Mouse (Mus musculus) embryo, embryonic 10 days (tissue): ENCODE results near the gene Ube2g2.
"Not testable (repeated sequence)": the region's sequence is repeated elsewhere in the genome, so short reads cannot be mapped to it uniquely, and the experiment has no call there.

Experiments used
- DNase-seq: peaks from one replicate; pipeline ENCODE4 v3.0.0-alpha.2; 2015; ENCODE audit warnings: low spot score

Gene Ube2g2

DNA sequence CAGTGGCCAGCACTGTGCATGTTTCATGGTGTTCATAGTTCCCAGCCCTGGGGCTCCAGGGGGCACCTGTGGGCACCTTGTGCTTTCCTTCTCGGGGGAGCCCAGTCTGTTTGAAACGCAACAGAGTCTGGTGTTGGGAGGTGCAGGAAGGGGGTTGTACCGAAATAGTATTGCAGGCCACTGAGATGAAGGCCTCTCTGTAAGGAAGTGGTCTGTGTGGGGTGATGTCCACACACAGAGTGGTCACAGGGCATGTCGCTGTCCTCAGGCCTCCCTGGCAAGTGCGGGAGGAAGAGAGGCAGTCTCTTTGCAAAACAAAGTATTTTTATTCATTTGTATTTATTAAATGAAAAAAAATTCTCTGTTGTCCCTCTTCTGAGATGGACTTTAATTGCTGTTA, 23.5 kb downstream of the Ube2g2 start:
- no peak for DNase-seq

DNA sequence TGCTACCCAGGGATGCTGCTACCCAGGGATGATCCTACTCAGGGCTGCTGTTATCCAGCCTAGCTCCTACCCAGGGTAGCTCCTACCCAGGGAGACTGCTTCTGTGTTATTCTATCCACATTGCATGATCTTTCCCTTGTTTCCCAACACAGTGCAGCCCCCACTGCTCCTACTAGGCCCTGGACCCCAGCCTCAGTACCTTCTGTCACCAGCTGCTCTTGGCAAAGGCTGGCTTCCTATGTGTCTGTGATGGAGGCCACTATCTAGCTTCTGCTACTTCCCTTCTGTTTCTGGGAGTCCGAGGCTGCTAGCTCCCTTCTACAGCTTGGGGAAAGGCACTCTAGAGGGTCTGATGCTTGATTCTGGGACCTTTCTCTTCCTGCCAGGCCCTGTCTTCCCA, 25.4 kb downstream of the Ube2g2 start:
- no peak for DNase-seq

- no peak for DNase-seq
Observed at GRCm38 (mm10) chr10:77647901-77648300, 25.8 kb downstream of the Ube2g2 start.

- no peak for DNase-seq
Observed at GRCm38 (mm10) chr10:77652046-77652445, 30.0 kb downstream of the Ube2g2 start.

- DNase-seq, result no peak
Observed at GRCm38 (mm10) chr10:77658286-77658994, 36.4 kb downstream of the Ube2g2 start.

DNA sequence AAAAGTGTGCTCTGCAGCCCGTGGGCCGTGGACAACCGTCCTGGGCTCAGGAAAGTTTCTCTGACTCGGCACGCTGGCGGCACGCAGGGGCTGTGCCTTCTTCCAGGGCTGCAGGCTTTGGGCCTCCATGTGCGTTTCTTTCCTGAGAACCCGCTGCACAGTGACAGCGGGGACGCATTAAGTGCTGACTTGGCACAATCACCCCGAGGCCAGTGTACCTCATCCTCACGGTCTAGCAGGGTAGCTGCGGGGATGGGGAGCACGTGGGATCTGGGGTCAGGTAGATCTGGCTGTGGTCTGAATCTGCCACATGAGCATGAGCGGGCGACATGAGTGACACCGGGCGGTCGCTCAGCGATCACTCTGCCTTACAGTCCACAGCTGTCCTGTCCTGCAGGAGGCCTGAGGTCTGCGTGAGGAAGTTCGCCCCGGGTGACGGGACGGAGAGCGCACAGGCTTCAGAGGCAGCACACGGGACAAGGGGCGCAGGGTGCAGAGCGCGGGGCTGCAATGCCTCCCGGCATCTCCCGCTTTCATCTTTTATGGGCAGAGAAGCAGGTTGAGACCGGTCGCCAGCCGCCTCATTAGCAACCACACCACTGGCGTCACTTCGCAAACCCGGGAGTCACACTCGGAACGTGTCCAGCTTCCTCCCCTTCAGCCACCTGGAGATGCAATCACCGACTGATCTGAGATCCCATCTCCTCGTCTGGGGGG, 42.0 kb downstream of the Ube2g2 start:
- no peak for DNase-seq

GRCm38 (mm10) chr10:77666342-77666741, 44.3 kb downstream of the Ube2g2 start:
- no peak for DNase-seq

DNA sequence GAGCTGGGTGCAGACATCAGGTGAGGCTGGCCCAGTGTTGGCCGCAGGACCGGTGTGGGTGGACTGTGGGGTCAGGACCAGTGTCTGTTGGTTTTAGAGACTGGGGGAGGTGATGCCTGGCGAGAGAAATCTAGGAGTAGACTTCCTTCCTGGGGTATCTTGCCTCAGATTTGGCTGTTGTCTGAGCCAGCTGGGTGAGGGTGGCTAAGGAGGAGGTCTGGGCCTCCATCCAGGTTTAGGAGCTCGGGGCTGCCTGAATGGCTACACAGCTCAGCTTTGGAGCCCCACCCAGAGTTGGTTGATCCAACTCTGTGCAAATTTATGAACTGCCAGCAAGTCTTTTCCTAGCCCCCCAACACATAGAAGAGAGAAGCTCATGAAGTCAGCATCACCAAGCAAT, 45.3 kb downstream of the Ube2g2 start:
- no peak for DNase-seq

- no peak for DNase-seq
Observed at GRCm38 (mm10) chr10:77670710-77671109, 48.6 kb downstream of the Ube2g2 start.

- DNase-seq, result no peak
Observed at GRCm38 (mm10) chr10:77671519-77671918, 49.4 kb downstream of the Ube2g2 start.

DNA sequence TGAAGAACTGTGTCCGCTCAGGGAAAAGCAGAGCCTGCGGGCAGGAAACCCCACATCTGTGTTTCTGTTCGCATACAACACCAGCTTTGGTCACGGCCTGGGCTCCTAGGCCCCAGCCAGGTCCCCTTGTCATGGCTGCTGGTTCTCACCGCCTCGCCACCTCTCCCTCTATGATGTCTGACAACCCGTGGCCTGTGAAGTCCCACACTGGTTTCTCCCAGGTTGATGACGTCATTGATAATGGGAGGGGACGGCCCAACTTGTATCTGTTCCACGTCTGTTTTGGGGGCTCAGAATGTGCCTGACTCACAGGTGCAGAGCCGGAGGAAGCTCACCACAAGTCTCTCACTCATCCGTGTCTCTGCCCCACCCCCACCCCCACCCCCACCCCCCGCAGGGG, 51.7 kb downstream of the Ube2g2 start:
- DNase-seq, result no peak

- no peak for DNase-seq
Observed at GRCm38 (mm10) chr10:77677562-77677961, 55.5 kb downstream of the Ube2g2 start.

DNA sequence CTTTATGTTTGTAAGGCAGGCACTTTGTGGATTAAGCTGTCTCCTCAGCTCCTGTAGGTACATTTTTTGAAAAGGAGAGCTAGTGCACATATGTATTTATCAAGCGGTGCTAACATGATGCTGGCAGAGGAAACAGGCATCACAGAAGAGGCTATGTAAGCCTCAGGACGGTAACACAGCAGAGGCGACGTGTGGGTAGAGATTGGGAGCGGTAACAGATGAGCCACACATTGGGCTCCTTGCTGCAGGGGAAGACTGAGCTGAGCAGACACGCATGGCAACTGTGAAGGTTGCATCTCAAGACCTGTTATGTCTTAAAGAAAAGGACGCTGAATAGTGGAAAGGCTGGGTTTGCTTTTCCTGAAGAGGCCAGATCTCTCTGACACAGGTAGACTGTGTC, 60.9 kb downstream of the Ube2g2 start:
- no peak for DNase-seq

- peak; percentile 36 for DNase-seq
Observed at GRCm38 (mm10) chr10:77684181-77684580, 62.1 kb downstream of the Ube2g2 start.

GRCm38 (mm10) chr10:77685895-77686664, 64.0 kb downstream of the Ube2g2 start, which contains the start of gene Tspear:
Tspear (plus strand) TSS chr10:77686569.
- DNase-seq, result no peak

GRCm38 (mm10) chr10:77687021-77687420, 64.9 kb downstream of the Ube2g2 start:
- no peak for DNase-seq

- DNase-seq, result not testable (repeated sequence)
Observed at GRCm38 (mm10) chr10:77690356-77690807, 68.3 kb downstream of the Ube2g2 start, which contains the start of gene Gm19402. Gm19402 (minus strand) TSS chr10:77690757.
